Mouse (Mus musculus) lung, adult 10 weeks (tissue): ENCODE measurements around the gene Artn. TPM values are rescaled to one million over a fixed set of nuclear protein-coding genes. Genes with fewer than 3 reads are reported as not detected.

Experiments
- polyA plus RNA-seq: library from polyadenylated mRNA; stranded (reverse); fragments of 350-450 nt; fragmentation: Illumina TruSeq; extraction: RNeasy Lipid Tissue Mini Kit (QIAGEN cat#74804); gene quantifications from one replicate; pipeline ENCODE4 v1.2.3, GENCODE M21; 2014; ENCODE audit warnings: low read depth, low replicate concordance; ENCODE audit not compliant: insufficient read depth

Gene Artn
- 1.0 TPM for polyA plus RNA-seq

GRCm38 (mm10) chr4:117929391-117929881 lies at the start of gene Artn:
Artn (minus strand) TSS chr4:117929763.

GRCm38 (mm10) chr4:117914591-117915442 lies 14.7 kb downstream of the Artn start, which contains the start of gene Ipo13:
Ipo13 (minus strand) TSS chr4:117914999.

DNA sequence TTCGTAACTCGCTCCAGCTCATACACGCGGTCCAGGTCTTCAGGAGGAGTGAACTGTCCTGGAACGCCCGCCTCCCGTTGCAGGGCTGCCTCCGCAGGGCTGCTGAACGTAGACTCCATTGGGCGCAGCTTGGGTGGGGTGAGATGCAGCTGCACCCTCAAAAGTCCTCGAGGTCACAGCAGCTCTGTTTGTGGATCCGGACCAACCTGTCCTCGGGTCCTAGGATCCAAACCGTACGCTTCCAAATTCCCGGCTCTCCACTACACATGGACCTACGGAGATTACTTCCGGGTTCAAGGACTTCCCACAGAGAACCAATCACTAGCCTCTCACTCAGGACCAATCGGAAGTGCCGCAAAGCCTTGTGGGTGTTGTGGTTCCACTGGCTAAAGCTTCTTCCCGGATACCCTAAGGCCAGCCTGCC lies 37.8 kb downstream of the Artn start, which contains the start of gene Dph2:
Gene Dph2 (minus strand): TSS at position 295 of the 424 bp plus-strand sequence.

GRCm38 (mm10) chr4:117887133-117887532 lies 42.4 kb downstream of the Artn start, which contains the start of gene Atp6v0b:
Atp6v0b (minus strand) TSS chr4:117887333.

GRCm38 (mm10) chr4:117882701-117883691 lies 46.6 kb downstream of the Artn start, which contains the start of gene B4galt2:
B4galt2 (minus strand) TSS chr4:117883487.

Other genes starting within 250 kb of the Artn start
- gene Dmap1, start 247.5 kb downstream of the Artn start, polyA plus RNA-seq, result 16.7 TPM
- not detected for gene Gm12845, start 205.4 kb downstream of the Artn start, polyA plus RNA-seq
- not detected for gene Klf17, start 164.1 kb downstream of the Artn start, polyA plus RNA-seq
- 11.3 TPM for gene Slc6a9, start 95.3 kb downstream of the Artn start, polyA plus RNA-seq
- gene Ccdc24, start 57.2 kb downstream of the Artn start, polyA plus RNA-seq, result 4.5 TPM
- gene B4galt2, start 46.3 kb downstream of the Artn start, polyA plus RNA-seq, result 4.5 TPM
- 261 TPM for gene Atp6v0b, start 42.4 kb downstream of the Artn start, polyA plus RNA-seq
- 5.3 TPM for gene Dph2, start 37.7 kb downstream of the Artn start, polyA plus RNA-seq
- 32.2 TPM for gene Ipo13, start 14.8 kb downstream of the Artn start, polyA plus RNA-seq
- gene St3gal3, start 205.2 kb upstream of the Artn start, polyA plus RNA-seq, result 13.6 TPM